Mouse (Mus musculus) embryo, embryonic 9.5 days (tissue): ENCODE results near the gene Bcan.

Experiments used
- DNase-seq: peaks from one replicate; pipeline ENCODE4 v3.0.0-alpha.2; 2017; ENCODE audit errors: extremely low spot score

The Bcan gene

GRCm38 (mm10) chr3:88000181-88000580, at the start of gene Bcan:
Gene Bcan (minus strand): TSS chr3:88000230.
- peak; percentile 45 for DNase-seq

GRCm38 (mm10) chr3:88049532-88049931, 49.5 kb upstream of the Bcan start:
- no peak for DNase-seq

GRCm38 (mm10) chr3:88042661-88043421, 42.8 kb upstream of the Bcan start, which contains the start of gene Gpatch4:
Gene Gpatch4 (plus strand): TSS chr3:88043108.
- DNase-seq, result peak; percentile 90

- no peak for DNase-seq
Observed at GRCm38 (mm10) chr3:88035561-88036293, 35.7 kb upstream of the Bcan start.

- DNase-seq, result no peak
Observed at GRCm38 (mm10) chr3:88033506-88033905, 33.5 kb upstream of the Bcan start.

GRCm38 (mm10) chr3:88030608-88031395, 30.8 kb upstream of the Bcan start:
- no peak for DNase-seq

GRCm38 (mm10) chr3:88027434-88028186, 27.6 kb upstream of the Bcan start, which contains the start of gene Hapln2:
Gene Hapln2 (minus strand): TSS chr3:88027583.
- DNase-seq, result no peak

- no peak for DNase-seq
Observed at GRCm38 (mm10) chr3:88026823-88027222, 26.8 kb upstream of the Bcan start.

- peak; percentile 20 for DNase-seq
Observed at GRCm38 (mm10) chr3:88023192-88024074, 23.4 kb upstream of the Bcan start.

GRCm38 (mm10) chr3:88022322-88023191, 22.5 kb upstream of the Bcan start:
- peak; percentile 98 for DNase-seq

GRCm38 (mm10) chr3:88010634-88011265, 10.7 kb upstream of the Bcan start:
- DNase-seq, result no peak

- DNase-seq, result no peak
Observed at GRCm38 (mm10) chr3:88005822-88006786, 6.1 kb upstream of the Bcan start.

GRCm38 (mm10) chr3:88002291-88002976, 2.4 kb upstream of the Bcan start:
- no peak for DNase-seq

- no peak for DNase-seq
Observed at GRCm38 (mm10) chr3:88000816-88001595, 976 bp upstream of the Bcan start.

- DNase-seq, result peak; percentile 31
Observed at GRCm38 (mm10) chr3:87999243-87999895, 661 bp downstream of the Bcan start.

GRCm38 (mm10) chr3:87998747-87999146, 1.3 kb downstream of the Bcan start:
- DNase-seq, result no peak
